Mouse (Mus musculus): ENCODE measurements around the gene Bnipl. TPM values are rescaled to one million over a fixed set of nuclear protein-coding genes. Genes with fewer than 3 reads are reported as not detected.

Bnipl gene
- polyA plus RNA-seq, 1 experiment: not detected

DNA sequence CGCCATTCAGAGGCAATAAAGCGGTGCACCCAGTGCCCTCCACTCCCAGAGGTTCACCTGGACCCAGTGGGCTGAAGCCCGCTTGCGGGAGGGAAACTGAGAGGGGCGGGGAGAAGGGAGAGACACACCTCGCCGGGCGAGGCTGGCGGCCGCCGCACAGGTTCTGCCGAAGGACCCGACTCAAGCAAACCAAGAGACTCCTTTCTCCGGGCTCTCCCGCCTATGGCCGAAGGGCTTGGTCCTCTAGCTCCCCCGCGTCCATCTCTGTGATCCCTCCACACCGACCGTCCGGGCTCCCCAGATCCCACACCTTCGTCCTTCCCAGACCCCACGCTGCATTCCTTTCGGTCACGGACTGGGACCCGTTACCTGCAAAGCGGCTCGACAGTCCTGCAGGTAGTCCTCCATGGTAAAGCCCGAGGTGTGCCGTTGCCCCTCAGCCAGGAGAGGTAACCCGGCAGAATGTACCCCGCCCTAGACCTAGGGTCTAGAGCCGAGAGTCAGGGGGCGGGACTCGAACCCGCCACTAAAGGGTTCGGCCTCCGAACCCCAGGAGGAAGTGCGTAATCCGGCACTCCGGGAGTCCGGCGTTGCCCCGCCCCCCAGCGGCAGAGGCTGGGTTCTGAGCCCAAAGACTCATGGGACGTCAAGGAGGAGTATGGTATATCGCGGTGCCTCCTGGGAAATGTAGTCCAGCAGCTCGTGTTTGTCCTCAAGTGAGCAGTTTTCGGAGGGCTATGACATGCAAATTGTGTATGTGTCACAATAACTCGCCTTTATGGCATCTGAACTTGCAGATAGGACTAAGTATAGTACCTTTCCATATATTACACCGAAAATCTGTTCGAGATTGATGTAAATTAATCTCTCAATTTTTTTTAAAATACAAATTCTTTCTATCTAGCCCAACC lies 30.5 kb upstream of the Bnipl start, which contains the start of the genes Mindy1 and Prune1:
Mindy1 (plus strand) TSS at position 130 of the 911 bp plus-strand sequence.
Prune1 (minus strand) TSS at position 861 of the 911 bp plus-strand sequence.
- Histone ChIP-seq H3K4me1 (ENCODE audit: control insufficient read depth, insufficient read depth, low read length) (no peaks in the 10 kb centered on the region; the same call in 1 of the 2 replicates), H3K4me3 (ENCODE audit: insufficient read depth, low read length) (peak within 1 kb of the TSS; percentile 96), H3K27ac (ENCODE audit: insufficient read depth, low read length) (peak within 1 kb of the TSS; percentile 97)
- TF ChIP-seq CTCF (IDR thresholded peaks at IDR 0.05; ENCODE audit: borderline replicate concordance, insufficient read depth, low read length): no peak
- TF ChIP-seq POLR2A (IDR thresholded peaks at IDR 0.05; ENCODE audit: low read depth, low read length): peak; percentile 80

DNA sequence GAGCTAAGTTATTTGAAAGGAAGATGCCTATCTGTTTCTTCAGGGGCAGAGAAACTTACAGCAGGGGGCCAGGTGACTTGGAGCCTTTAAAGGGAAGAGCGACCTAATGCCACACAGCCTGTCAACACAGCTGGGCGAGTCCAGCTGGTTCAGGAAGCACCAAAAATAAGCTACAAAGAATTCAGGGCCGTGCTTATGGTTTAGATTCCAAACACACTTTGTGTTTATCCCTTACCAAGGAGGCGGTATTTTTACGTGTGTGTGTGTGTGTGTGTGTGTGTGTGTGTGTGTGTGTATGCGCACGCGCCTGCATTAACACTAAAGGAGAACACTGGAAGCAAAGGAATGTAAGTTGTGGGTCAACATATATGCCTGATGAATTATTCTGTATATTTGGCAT lies 29.8 kb upstream of the Bnipl start:
- no peaks in the 10 kb centered on the region; the same call in 1 of the 2 replicates for H3K4me1 ChIP-seq (ENCODE audit: control insufficient read depth, insufficient read depth, low read length)
- peak overlapping the region; percentile 49 for H3K27ac ChIP-seq (ENCODE audit: insufficient read depth, low read length)
- H3K4me3 ChIP-seq (ENCODE audit: insufficient read depth, low read length): peak overlapping the region; percentile 96
- no peak for TF ChIP-seq CTCF (IDR thresholded peaks at IDR 0.05; ENCODE audit: borderline replicate concordance, insufficient read depth, low read length)
- TF ChIP-seq POLR2A (IDR thresholded peaks at IDR 0.05; ENCODE audit: low read depth, low read length): 0 out of 2 replicates have a peak, but pooled peaks have one; percentile 20

DNA sequence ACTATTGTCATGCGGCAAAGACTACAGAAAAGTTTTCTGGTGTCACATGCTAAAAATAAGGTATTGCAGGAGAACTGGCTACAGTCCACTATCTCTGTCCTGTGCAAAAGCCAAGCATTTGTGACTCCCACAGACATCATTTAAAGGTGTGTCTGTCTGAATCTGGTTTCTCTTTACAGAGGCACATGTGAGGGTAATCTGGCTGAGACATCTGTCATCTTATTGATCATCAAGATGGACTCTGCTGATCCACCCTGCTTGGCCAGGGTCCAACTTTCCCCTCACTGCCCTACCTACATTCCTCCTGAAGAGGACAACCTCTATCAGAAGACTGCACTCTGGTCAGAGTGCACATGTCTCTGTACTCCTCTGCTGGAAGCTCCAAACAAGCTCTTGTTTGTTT lies 26.2 kb upstream of the Bnipl start:
- Histone ChIP-seq H3K4me1 (ENCODE audit: control insufficient read depth, insufficient read depth, low read length) (no peaks in the 10 kb centered on the region; the same call in 1 of the 2 replicates), H3K27ac (ENCODE audit: insufficient read depth, low read length) (no peak overlapping the region), H3K4me3 (ENCODE audit: insufficient read depth, low read length) (no peak overlapping the region)
- TF ChIP-seq POLR2A (IDR thresholded peaks at IDR 0.05; ENCODE audit: low read depth, low read length) (no peak), CTCF (IDR thresholded peaks at IDR 0.05; ENCODE audit: borderline replicate concordance, insufficient read depth, low read length) (no peak)

DNA sequence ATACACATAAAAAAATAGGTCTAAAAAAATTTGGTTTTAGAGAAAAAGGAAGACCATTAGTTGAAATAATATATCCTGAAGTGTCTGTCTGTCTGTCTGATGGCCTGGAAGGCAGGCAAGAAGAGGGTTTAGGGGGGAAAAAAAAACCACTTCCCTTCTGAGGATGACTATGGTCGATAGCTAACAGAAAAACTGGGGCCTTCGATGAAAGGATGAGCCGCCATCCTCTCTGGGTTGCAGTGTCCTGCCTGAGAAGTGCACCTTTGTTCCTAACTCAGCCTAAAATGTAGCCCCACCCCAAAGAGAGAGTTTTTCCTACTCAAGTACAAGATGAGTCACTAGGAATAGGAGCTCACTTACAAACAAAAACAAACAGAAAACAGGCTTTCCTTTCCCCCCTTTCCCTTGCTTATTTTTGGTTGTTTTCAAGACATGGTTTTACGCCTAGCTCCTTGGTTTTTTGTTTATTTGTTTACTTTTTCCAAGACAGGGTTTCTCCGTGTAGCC lies 25.5 kb upstream of the Bnipl start:
- no peak overlapping the region for H3K27ac ChIP-seq (ENCODE audit: insufficient read depth, low read length)
- no peaks in the 10 kb centered on the region; the same call in 1 of the 2 replicates for H3K4me1 ChIP-seq (ENCODE audit: control insufficient read depth, insufficient read depth, low read length)
- no peak overlapping the region for H3K4me3 ChIP-seq (ENCODE audit: insufficient read depth, low read length)
- no peak for TF ChIP-seq CTCF (IDR thresholded peaks at IDR 0.05; ENCODE audit: borderline replicate concordance, insufficient read depth, low read length)

DNA sequence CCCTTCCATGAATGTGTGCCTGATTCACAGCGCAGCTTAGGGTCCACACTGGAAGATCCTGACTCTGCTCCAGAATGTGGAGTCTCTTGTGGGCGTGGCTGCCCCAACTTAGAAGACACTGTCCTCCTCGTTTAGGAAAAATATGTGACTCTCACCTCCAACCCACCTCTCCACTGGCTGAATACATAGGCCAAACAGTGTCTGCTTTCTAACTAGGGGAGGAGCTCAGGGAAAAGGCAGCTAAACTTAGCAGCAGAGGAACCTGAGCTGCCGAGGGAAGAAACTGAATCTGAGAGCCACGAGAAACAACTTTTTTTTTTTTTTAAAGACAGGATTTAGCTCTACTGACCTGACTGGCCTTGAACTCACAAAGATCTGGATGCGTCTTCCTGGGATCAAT lies 24.2 kb upstream of the Bnipl start:
- Histone ChIP-seq H3K4me1 (ENCODE audit: control insufficient read depth, insufficient read depth, low read length) (no peaks in the 10 kb centered on the region; the same call in 1 of the 2 replicates), H3K4me3 (ENCODE audit: insufficient read depth, low read length) (no peak overlapping the region), H3K27ac (ENCODE audit: insufficient read depth, low read length) (no peak overlapping the region)
- TF ChIP-seq CTCF (IDR thresholded peaks at IDR 0.05; ENCODE audit: borderline replicate concordance, insufficient read depth, low read length): no peak
- no peak for TF ChIP-seq POLR2A (IDR thresholded peaks at IDR 0.05; ENCODE audit: low read depth, low read length)

DNA sequence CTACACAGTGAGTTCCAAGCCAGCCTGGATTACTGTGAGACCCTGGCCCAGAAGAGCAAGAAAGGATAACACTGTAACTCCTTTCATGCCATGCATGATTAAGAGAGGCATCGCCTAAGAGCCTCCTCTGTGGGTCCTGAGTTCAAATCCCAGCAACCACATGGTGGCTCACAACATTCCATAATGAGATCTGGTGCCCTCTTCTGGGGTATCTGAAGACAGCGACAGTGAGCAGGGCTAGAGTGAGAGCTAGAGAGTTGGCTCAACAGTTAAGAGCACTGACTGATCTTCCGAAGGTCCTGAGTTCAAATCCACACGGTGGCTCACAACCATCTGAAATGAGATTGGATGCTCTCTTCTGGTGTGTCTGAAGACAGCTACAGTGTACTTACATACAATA lies 23.5 kb upstream of the Bnipl start:
- Histone ChIP-seq H3K4me1 (ENCODE audit: control insufficient read depth, insufficient read depth, low read length) (no peaks in the 10 kb centered on the region; the same call in 1 of the 2 replicates), H3K4me3 (ENCODE audit: insufficient read depth, low read length) (no peak overlapping the region), H3K27ac (ENCODE audit: insufficient read depth, low read length) (no peak overlapping the region)
- TF ChIP-seq POLR2A (IDR thresholded peaks at IDR 0.05; ENCODE audit: low read depth, low read length): no peak
- TF ChIP-seq CTCF (IDR thresholded peaks at IDR 0.05; ENCODE audit: borderline replicate concordance, insufficient read depth, low read length): no peak

DNA sequence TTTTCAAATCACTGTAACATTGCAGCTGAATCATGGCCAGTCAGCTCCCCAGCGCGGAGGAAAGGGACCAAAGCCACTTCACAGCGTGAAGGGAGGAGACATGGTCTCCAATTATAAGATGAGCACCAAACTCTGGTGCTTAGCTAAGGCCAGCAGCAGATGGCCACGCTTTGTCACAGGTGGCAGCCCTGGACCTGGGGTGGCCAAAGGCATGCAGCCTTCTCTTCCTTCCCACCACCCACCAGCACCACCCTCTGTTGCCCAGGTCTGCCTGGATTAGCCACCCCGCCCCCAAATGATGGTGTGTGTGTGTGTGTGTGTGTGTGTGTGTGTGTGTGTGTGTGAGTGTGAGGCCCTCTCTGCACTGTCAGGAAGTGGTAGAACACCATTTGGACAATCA lies 22.5 kb upstream of the Bnipl start:
- H3K27ac ChIP-seq (ENCODE audit: insufficient read depth, low read length): no peak overlapping the region
- TF ChIP-seq POLR2A (IDR thresholded peaks at IDR 0.05; ENCODE audit: low read depth, low read length): no peak
- TF ChIP-seq CTCF (IDR thresholded peaks at IDR 0.05; ENCODE audit: borderline replicate concordance, insufficient read depth, low read length): no peak

DNA sequence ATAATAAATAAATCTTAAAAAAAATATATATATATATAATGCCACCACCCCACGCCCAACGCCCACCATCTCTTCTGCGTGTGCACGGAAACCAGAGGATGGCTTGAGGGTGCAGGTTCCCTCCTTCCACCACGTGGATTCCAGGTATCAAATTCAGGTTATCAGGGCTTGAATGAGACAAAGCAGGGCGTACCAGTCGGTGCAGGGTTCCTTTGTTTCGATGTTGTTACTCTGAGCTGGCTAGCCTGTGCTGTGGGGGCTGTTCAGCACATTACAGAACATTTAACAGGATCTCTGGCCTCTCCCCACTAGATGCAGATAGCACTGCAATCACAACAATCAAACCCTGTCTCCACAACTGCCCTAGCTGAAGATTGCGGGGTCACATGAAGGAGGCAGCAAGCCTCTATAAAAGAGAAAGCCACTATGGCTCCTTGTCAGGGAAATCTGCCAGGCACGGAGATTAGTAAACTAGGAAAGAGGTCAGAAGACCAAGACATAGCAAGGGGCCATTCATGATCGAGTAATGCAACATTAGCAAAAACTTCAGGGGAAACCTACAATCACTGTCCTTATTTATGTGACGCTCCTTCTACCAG lies 19.9 kb upstream of the Bnipl start:
- H3K4me3 ChIP-seq (ENCODE audit: insufficient read depth, low read length): no peak overlapping the region
- no peaks in the 10 kb centered on the region for H3K4me1 ChIP-seq (ENCODE audit: control insufficient read depth, insufficient read depth, low read length)
- TF ChIP-seq POLR2A (IDR thresholded peaks at IDR 0.05; ENCODE audit: low read depth, low read length) (no peak), CTCF (IDR thresholded peaks at IDR 0.05; ENCODE audit: borderline replicate concordance, insufficient read depth, low read length) (no peak)
- no peak overlapping the region for H3K27ac ChIP-seq (ENCODE audit: insufficient read depth, low read length)

More for the DNA sequence above, 22.5 kb upstream of the Bnipl start:
- no peaks in the 10 kb centered on the region; the same call in 1 of the 2 replicates for H3K4me1 ChIP-seq (ENCODE audit: control insufficient read depth, insufficient read depth, low read length)
- no peak overlapping the region for H3K4me3 ChIP-seq (ENCODE audit: insufficient read depth, low read length)

DNA sequence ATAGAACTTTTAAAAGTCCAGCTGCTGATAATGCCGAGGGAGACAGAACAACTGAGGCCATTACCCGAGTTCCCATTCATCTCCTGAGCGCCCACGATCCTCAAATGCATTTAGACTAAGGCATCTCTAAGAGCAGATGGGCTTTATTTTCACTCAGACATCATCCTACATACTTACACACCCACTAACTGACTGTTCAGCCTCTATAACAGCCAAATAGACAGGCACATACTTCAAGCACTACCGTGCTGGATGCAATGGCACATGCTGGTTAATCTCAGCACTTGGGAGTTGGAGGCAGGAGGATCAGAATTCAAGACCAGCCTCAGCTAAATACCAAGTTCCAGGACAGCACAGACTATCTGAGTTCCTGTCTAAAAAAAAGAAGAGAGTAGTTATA lies 18.8 kb upstream of the Bnipl start:
- no peak overlapping the region for H3K27ac ChIP-seq (ENCODE audit: insufficient read depth, low read length)
- no peaks in the 10 kb centered on the region for H3K4me1 ChIP-seq (ENCODE audit: control insufficient read depth, insufficient read depth, low read length)
- H3K4me3 ChIP-seq (ENCODE audit: insufficient read depth, low read length): no peak overlapping the region
- no peak for TF ChIP-seq POLR2A (IDR thresholded peaks at IDR 0.05; ENCODE audit: low read depth, low read length)
- TF ChIP-seq CTCF (IDR thresholded peaks at IDR 0.05; ENCODE audit: borderline replicate concordance, insufficient read depth, low read length): no peak

Data from embryonic fibroblast, embryonic 13.5 days (primary cell).